Mouse (Mus musculus) midbrain, postnatal 0 days (tissue): Measurements from ENCODE around the gene A930033H14Rik. TPM values are rescaled to one million over a fixed set of nuclear protein-coding genes. Genes with fewer than 3 reads are reported as not detected.

ENCODE experiments used
- ATAC-seq: fragments of 200-750 bp; cut with Nextera tagmentation; 2 replicates; pipeline ENCODE4 v1.8.0; 2017; ENCODE audit warnings: moderate number of reproducible peaks, mild to moderate bottlenecking, moderate TSS enrichment, moderate library complexity; ENCODE audit not compliant: low FRiP score
- DNase-seq: peaks from one replicate; pipeline ENCODE4 v3.0.0-alpha.2; 2015; ENCODE audit warnings: low spot score
- H3K27ac ChIP-seq: fragments of 300-500 bp; sonication (generic); 2 replicates; pipeline ENCODE4 v1.5.1; 2014; ENCODE audit warnings: low read depth, mild to moderate bottlenecking, low read length, mixed read lengths
- H3K27me3 ChIP-seq: fragments of 300-500 bp; sonication (generic); 2 replicates; pipeline ENCODE4 v1.6.1; 2014; ENCODE audit warnings: low read length, control low read depth, mixed read lengths; ENCODE audit not compliant: insufficient read depth
- H3K36me3 ChIP-seq: fragments of 300-500 bp; sonication (generic); 2 replicates; pipeline ENCODE4 v1.6.1; 2014; ENCODE audit warnings: low read length, control low read depth, mixed read lengths; ENCODE audit not compliant: insufficient read depth
- H3K4me1 ChIP-seq: fragments of 300-500 bp; sonication (generic); 2 replicates; pipeline ENCODE4 v1.6.1; 2014; ENCODE audit warnings: mild to moderate bottlenecking, control low read depth, antibody characterized with exemption, low read length, mixed read lengths; ENCODE audit not compliant: insufficient read depth
- H3K4me2 ChIP-seq: fragments of 300-500 bp; sonication (generic); 2 replicates; pipeline ENCODE4 v1.6.1; 2014; ENCODE audit warnings: low read depth, mild to moderate bottlenecking, low read length, mixed read lengths; ENCODE audit not compliant: poor library complexity, severe bottlenecking
- H3K4me3 ChIP-seq: fragments of 300-500 bp; sonication (generic); 2 replicates; pipeline ENCODE4 v1.5.1; 2014; ENCODE audit warnings: low read depth, mild to moderate bottlenecking, low read length, moderate library complexity
- H3K9ac ChIP-seq: fragments of 300-500 bp; sonication (generic); replicated peaks from 2 replicates; pipeline ENCODE4 v1.6.1; 2014; ENCODE audit warnings: mild to moderate bottlenecking, low read length, moderate library complexity, mixed read lengths; ENCODE audit not compliant: poor library complexity, severe bottlenecking
- H3K9me3 ChIP-seq: fragments of 300-500 bp; sonication (generic); 2 replicates; pipeline ENCODE4 v1.6.1; 2016; ENCODE audit warnings: low read length, control low read depth
- CTCF ChIP-seq: IDR thresholded peaks from 2 replicates; pipeline ENCODE4 v1.5.1; 2016; ENCODE audit warnings: antibody characterized with exemption, mild to moderate bottlenecking
- WGBS: fragments of 180-500 bp; shearing (Covaris S2); extraction: QIAGEN DNeasy Blood & Tissue Kit; methylation state at CpG from one replicate; pipeline ENCODE4 v1.1.7; 2014; 5-methylcytosine and 5-hydroxymethylcytosine counted together
- polyA plus RNA-seq: library from polyadenylated mRNA; unstranded; fragments of >200 nt; fragmentation: Nextera tagmentation; extraction: Ambion mirVana; gene quantifications from 2 replicates; pipeline ENCODE4 v1.2.1, GENCODE M21; 2015
- total RNA-seq: library from RNA; depleted of rRNA; stranded (reverse); fragments of >200 nt; gene quantifications from 2 replicates; pipeline ENCODE4 v1.2.3, GENCODE M21; 2014

The A930033H14Rik gene
- total and polyA plus RNA-seq, 2 experiments from 2014 or later = 0.93 to 1.5 TPM

DNA sequence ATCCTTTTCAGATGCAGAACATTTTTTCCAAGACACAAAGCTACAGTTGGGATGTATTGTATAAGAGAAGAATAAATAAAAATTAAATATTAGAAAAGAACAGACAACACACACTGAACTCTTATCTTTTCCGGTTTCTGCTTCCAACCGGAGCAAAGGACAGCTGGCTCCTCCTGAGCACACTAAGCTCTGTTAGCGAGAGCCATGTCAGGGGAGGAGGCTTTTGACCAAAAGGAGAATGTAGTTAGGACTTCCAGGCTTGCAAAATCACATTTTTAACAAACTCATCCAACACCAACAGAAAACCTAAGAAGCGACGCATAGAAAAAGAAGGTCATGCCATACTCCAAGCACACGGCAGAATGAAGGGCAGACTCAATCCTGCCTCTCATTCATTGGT, 6.8 kb downstream of the A930033H14Rik start:
- WGBS = 81% methylated on average over 6 of the region's 6 CpGs
- Histone ChIP-seq H3K27ac (no peak overlapping the region), H3K36me3 (no peaks in the 10 kb centered on the region), H3K4me2 (no peak overlapping the region), H3K4me1 (no peaks in the 10 kb centered on the region), H3K27me3 (no peaks in the 10 kb centered on the region), H3K4me3 (no peak overlapping the region), H3K9me3 (no peaks in the 10 kb centered on the region), H3K9ac (no peak overlapping the region)
- DNase-seq = no peak
- ATAC-seq = no peak
- TF ChIP-seq CTCF = no peak

DNA sequence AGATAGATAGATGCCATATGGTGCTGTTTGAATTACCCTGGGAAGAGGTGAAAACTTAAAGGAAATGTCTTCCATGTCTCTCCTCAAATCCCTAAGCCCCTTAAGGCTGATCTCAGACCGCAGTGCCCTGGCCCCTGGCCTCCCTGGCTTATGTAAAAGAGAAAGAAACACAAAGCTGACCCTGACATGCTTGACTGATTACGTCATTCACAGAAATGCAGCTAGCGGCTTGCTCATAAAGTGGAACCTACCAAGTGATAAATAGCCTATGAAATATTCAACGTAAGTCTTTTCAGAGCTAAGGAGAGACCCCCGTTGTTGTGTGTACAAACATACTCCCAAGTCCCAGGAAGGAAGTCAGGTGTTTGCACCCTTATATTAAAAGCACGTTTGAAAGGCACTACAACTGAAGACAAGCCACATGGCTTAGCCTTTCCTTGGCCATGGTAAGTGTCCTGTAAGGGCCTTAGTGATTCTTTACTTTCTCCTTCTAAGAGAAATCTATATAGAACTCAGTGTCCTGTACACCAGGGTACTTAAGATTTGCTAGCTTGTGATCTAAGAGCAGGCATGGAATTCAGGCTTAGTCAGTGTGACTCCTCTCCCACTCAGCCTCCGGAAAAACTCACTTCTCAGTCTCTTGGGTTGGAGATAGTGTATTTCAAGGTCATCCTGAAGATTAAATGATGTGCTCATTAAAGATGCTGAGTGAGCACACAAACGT, 8.1 kb downstream of the A930033H14Rik start:
- Histone ChIP-seq H3K4me1 (no peaks in the 10 kb centered on the region), H3K4me2 (no peak overlapping the region), H3K27me3 (no peaks in the 10 kb centered on the region), H3K4me3 (no peak overlapping the region), H3K9ac (no peak overlapping the region), H3K9me3 (no peaks in the 10 kb centered on the region), H3K27ac (no peak overlapping the region), H3K36me3 (no peaks in the 10 kb centered on the region)
- ATAC-seq (no peak), DNase-seq (no peak)
- no peak for TF ChIP-seq CTCF
- WGBS = 21% methylated on average over 8 of the region's 8 CpGs

DNA sequence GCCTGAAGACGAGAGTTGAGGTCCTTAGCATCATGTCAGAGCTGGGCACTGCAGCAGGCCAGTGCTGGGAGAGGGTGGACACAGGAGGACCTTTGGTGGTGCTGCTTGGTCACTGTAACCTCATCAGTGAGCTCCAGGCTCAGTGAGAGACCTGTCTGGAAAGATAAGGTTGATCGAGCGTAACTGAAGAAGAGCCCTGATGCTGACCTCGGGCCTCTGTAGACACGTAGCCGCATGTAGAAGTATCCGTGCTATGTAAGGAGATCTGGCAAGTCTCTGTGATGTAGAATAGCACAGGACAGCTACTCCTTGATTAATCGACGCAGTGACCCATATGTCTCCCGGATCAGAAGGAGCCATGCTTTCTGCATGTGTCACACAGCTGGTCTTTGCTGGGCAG, 19.2 kb downstream of the A930033H14Rik start:
- no peak for ATAC-seq
- Histone ChIP-seq H3K27ac (no peak overlapping the region), H3K4me2 (no peak overlapping the region), H3K4me1 (no peaks in the 10 kb centered on the region), H3K36me3 (no peaks in the 10 kb centered on the region), H3K9me3 (no peaks in the 10 kb centered on the region), H3K9ac (no peak overlapping the region), H3K4me3 (no peak overlapping the region), H3K27me3 (no peaks in the 10 kb centered on the region)
- no peak for TF ChIP-seq CTCF
- DNase-seq = no peak
- 94% methylated on average over 10 of the region's 10 CpGs for WGBS

DNA sequence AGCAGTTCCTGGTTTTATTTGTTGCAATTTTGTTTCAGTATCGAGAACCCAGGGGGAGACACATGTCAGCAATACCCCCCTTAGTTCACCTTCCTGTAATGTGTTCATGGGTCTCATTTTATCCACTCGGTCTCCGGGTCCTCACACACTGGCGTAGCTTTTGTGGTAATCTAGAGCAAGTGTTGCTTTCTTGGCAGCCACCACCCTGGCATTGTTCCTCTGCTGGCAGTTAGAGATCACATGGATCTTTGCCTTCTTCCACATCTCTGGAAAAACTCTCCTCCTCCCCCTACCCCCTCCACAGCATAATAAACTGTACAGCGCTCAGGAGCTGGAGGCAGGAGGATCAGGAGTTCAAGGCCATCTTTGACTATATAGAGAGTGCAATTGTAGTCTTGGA, 20.6 kb downstream of the A930033H14Rik start:
- ATAC-seq (no peak), DNase-seq (no peak)
- no peaks in the 10 kb centered on the region for H3K4me1 ChIP-seq
- H3K9me3 ChIP-seq = no peaks in the 10 kb centered on the region
- no peak for TF ChIP-seq CTCF
- H3K27ac ChIP-seq = no peak overlapping the region
- no peaks in the 10 kb centered on the region for H3K36me3 ChIP-seq
- no peak overlapping the region for H3K4me3 ChIP-seq
- no peaks in the 10 kb centered on the region for H3K27me3 ChIP-seq
- no peak overlapping the region for H3K9ac ChIP-seq
- WGBS = 84% methylated on average over 5 of the region's 5 CpGs
- H3K4me2 ChIP-seq = no peak overlapping the region

DNA sequence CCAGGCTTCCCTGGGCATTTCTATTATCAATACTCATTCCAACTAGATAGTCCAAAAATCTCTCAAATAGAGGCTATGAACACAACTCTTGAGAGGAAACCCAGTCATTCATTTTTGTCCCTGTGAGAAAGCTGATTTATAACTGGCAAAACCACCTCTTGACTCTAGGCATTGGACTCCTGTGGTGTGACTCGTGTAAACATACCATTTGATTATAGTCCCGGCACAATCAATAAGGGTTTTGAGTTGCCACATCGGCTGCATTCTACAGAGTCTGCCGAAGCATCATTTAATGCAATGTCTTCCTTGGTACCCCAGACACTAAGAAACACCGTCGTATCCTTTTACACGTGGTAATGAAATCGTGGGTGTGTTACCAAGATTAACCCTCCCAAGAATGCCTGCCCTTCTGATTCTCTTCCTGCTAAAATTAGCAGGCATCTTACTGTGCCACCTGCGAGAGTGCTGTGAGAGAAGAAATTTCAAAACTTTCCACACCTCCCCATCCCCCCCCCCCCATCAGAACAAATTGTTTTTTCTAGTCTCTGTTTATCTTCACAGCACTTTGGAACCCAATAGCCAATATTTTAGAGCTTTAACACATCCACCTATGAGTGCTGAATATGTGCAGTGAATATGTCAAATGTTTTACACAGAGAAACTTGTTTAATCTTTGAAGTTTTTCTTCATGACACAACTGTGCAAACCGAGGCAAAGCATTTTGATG, 22.3 kb downstream of the A930033H14Rik start:
- no peak for ATAC-seq
- 81% methylated on average over 10 of the region's 10 CpGs for WGBS
- Histone ChIP-seq H3K4me2 (no peak overlapping the region), H3K9ac (no peak overlapping the region), H3K27ac (no peak overlapping the region), H3K9me3 (no peaks in the 10 kb centered on the region), H3K4me3 (no peak overlapping the region), H3K4me1 (no peaks in the 10 kb centered on the region), H3K27me3 (no peaks in the 10 kb centered on the region), H3K36me3 (no peaks in the 10 kb centered on the region)
- DNase-seq = no peak
- no peak for TF ChIP-seq CTCF

DNA sequence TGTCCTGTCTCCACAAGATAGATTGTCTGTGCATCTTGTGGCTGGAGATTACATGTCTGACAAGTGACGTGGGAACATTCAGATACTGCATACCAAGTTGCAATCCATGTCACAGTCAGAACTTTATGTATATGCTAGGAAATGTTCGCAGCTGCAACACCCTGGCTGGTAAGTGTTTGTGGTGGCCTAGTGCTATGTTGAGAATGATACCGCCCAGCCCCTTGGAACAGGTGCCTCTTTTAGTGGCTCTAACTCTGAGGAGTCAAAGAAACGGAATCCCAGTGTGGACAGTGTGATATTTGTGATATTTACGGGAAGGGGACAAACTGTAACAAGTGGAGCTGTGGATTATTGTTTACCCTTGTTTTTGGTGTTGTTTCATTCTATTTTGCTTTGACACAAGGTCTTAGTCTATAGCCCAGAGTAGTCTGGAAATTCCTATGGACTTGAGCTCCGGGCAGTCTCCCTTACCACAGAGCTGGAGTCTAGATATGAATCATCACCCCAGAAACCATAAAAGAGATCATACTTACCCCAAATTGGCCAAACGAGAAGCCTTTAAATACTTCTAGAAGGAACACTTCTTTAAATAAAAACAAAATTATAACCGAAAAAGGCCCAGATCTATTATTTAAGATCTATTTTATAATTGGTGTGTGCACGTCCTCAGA, 25.0 kb downstream of the A930033H14Rik start:
- H3K27me3 ChIP-seq = no peaks in the 10 kb centered on the region
- no peak overlapping the region for H3K9ac ChIP-seq
- WGBS = 85% methylated on average over 9 of the region's 9 CpGs
- no peaks in the 10 kb centered on the region for H3K4me1 ChIP-seq
- no peak overlapping the region for H3K4me3 ChIP-seq
- no peak for TF ChIP-seq CTCF
- ATAC-seq (no peak), DNase-seq (no peak)
- no peak overlapping the region for H3K27ac ChIP-seq
- H3K9me3 ChIP-seq = no peaks in the 10 kb centered on the region
- H3K4me2 ChIP-seq = no peak overlapping the region
- no peaks in the 10 kb centered on the region for H3K36me3 ChIP-seq
